Mouse (Mus musculus) ES-E14 (cell line): ENCODE results near the gene Rrm1. TPM values are rescaled to one million over a fixed set of nuclear protein-coding genes. Genes with fewer than 3 reads are reported as not detected.
"Not testable (repeated sequence)": the region's sequence is repeated elsewhere in the genome, so short reads cannot be mapped to it uniquely, and the experiment has no call there.

Experiments
- DNase-seq: peaks from one replicate; pipeline ENCODE4 v3.0.0-alpha.2; 2013; ENCODE audit warnings: low read depth, low spot score
- H3K27ac ChIP-seq: 2 replicates; pipeline ENCODE4 v1.5.1; 2012; ENCODE audit warnings: low read depth, mild to moderate bottlenecking, low read length, moderate library complexity, mixed read lengths; ENCODE audit not compliant: poor library complexity, insufficient read depth, severe bottlenecking
- H3K36me3 ChIP-seq: 2 replicates; pipeline ENCODE4 v1.6.1; 2012; ENCODE audit warnings: mild to moderate bottlenecking, low read length, moderate library complexity, mixed read lengths; ENCODE audit not compliant: control insufficient read depth, poor library complexity, insufficient read depth, severe bottlenecking
- H3K4me1 ChIP-seq, 2 experiments: fragments of 150-350 bp in 1 of 2; sonication (generic) in 1 of 2; 2 replicates each; pipeline ENCODE4 v1.6.1; 2012; ENCODE audit warnings: low read length in 2 of 2, mild to moderate bottlenecking in 1 of 2, mixed read lengths in 1 of 2; ENCODE audit not compliant: control insufficient read depth in 2 of 2, insufficient read depth in 2 of 2, poor library complexity in 1 of 2
- H3K4me3 ChIP-seq, 2 experiments: fragments of 150-350 bp in 1 of 2; sonication (generic) in 1 of 2; 2 replicates each; pipeline ENCODE4 v1.5.1; 2012; ENCODE audit warnings: low read length in 2 of 2, low read depth in 1 of 2, mild to moderate bottlenecking in 1 of 2, mixed read lengths in 1 of 2; ENCODE audit not compliant: insufficient read depth in 1 of 2, poor library complexity in 1 of 2, severe bottlenecking in 1 of 2
- H3K9ac ChIP-seq: 2 replicates; pipeline ENCODE4 v1.6.1; 2012; ENCODE audit warnings: low read depth, mild to moderate bottlenecking, low read length, mixed read lengths; ENCODE audit not compliant: poor library complexity, insufficient read depth, severe bottlenecking
- H3K9me3 ChIP-seq: fragments of 150-350 bp; sonication (generic); 2 replicates; pipeline ENCODE4 v1.6.1; 2012; ENCODE audit warnings: low read depth, mild to moderate bottlenecking, low read length; ENCODE audit not compliant: control insufficient read depth, insufficient read depth
- CHD2 ChIP-seq: IDR thresholded peaks from 2 replicates; pipeline ENCODE4 v1.6.1; 2014; ENCODE audit warnings: mild to moderate bottlenecking, low read depth, low read length, inconsistent platforms
- HCFC1 ChIP-seq: IDR thresholded peaks from 2 replicates; pipeline ENCODE4 v1.6.1; 2012; ENCODE audit warnings: low read length, inconsistent platforms, borderline replicate concordance; ENCODE audit not compliant: insufficient read depth
- MAFK ChIP-seq: IDR thresholded peaks from 2 replicates; pipeline ENCODE4 v1.6.1; 2014; ENCODE audit warnings: mild to moderate bottlenecking, low read depth, low read length, inconsistent platforms; ENCODE audit not compliant: insufficient read depth
- ZC3H11A ChIP-seq: IDR thresholded peaks from 2 replicates; pipeline ENCODE4 v1.6.1; 2012; ENCODE audit warnings: low read depth, mild to moderate bottlenecking, inconsistent platforms, low read length, borderline replicate concordance
- ZNF384 ChIP-seq: IDR thresholded peaks from 2 replicates; pipeline ENCODE4 v1.6.1; 2012; ENCODE audit warnings: low read depth, low read length, inconsistent platforms
- in situ Hi-C, 2 experiments: fragments of 600-800 bp; cut with MboI; formaldehyde crosslinking; loops; one replicate each; pipeline ENCODE4 v1.15.1; 2025; ENCODE audit warnings: low sequenced_read_pairs in 2 of 2, inconsistent platforms in 1 of 2; ENCODE audit not compliant: unreplicated experiment in 2 of 2
- total RNA-seq: library from RNA; depleted of rRNA; stranded (reverse); fragments of 300-350 nt; gene quantifications from 2 replicates; pipeline ENCODE4 v1.2.3, GENCODE M21; 2012

The Rrm1 gene
- total RNA-seq, 1 experiment, result 109 TPM

- no peak for TF ChIP-seq HCFC1
- no peak within 1 kb of the TSS for H3K4me3 ChIP-seq
- no peak for DNase-seq
- in situ Hi-C loops, result no loop called here
- peaks cover 2% of the 10 kb centered on the region; the same call in 1 of the 2 replicates for H3K36me3 ChIP-seq
- H3K9ac ChIP-seq, result no peak within 1 kb of the TSS
- H3K4me1 ChIP-seq, result peaks cover 8 to 10% of the 10 kb centered on the region in 2 experiments; a peak in 3 of 4 replicates
- no peaks in the 10 kb centered on the region for H3K9me3 ChIP-seq
- H3K27ac ChIP-seq, result no peak within 1 kb of the TSS
These were observed 40.1 kb downstream of the Rrm1 start, which contains the start of gene Olfr543 for GRCm38 (mm10) chr7:102481579-102481978. Gene Olfr543 (minus strand): TSS chr7:102481679.

GRCm38 (mm10) chr7:102483665-102484064 lies 42.2 kb downstream of the Rrm1 start:
- H3K9me3 ChIP-seq, result no peaks in the 10 kb centered on the region
- no peak for TF ChIP-seq ZC3H11A
- TF ChIP-seq ZNF384, result no peak
- TF ChIP-seq MAFK, result no peak
- peaks cover 5 to 7% of the 10 kb centered on the region in 2 experiments; a peak in 2 of 4 replicates for H3K4me1 ChIP-seq
- no peaks in the 10 kb centered on the region for H3K36me3 ChIP-seq
- DNase-seq, result no peak
- in situ Hi-C loops, result no loop called here
- H3K27ac ChIP-seq, result no peak overlapping the region
- no peak overlapping the region for H3K4me3 ChIP-seq
- H3K9ac ChIP-seq, result no peak overlapping the region

GRCm38 (mm10) chr7:102484766-102485165 lies 43.3 kb downstream of the Rrm1 start:
- H3K36me3 ChIP-seq, result not testable (repeated sequence)

GRCm38 (mm10) chr7:102486105-102486504 lies 44.6 kb downstream of the Rrm1 start:
- Histone ChIP-seq H3K27ac (no peak overlapping the region), H3K36me3 (no peaks in the 10 kb centered on the region), H3K4me3 (no peak overlapping the region), H3K9me3 (no peaks in the 10 kb centered on the region), H3K9ac (no peak overlapping the region), H3K4me1 (no peaks in the 10 kb centered on the region)
- TF ChIP-seq CHD2 (no peak), HCFC1 (no peak)
- DNase-seq, result no peak
- in situ Hi-C loops, result no loop called here

More at GRCm38 (mm10) chr7:102484766-102485165, 43.3 kb downstream of the Rrm1 start:
- H3K9ac ChIP-seq, H3K9me3 ChIP-seq, H3K4me1 ChIP-seq, in situ Hi-C loops, H3K4me3 ChIP-seq, H3K27ac ChIP-seq, DNase-seq: not testable (repeated sequence)

GRCm38 (mm10) chr7:102488161-102488560 lies 46.7 kb downstream of the Rrm1 start, which contains the start of gene Olfr544:
Gene Olfr544 (minus strand): TSS chr7:102488313.
- no peak for TF ChIP-seq HCFC1
- TF ChIP-seq CHD2, result no peak
- TF ChIP-seq ZC3H11A, result no peak
- TF ChIP-seq MAFK, result no peak
- TF ChIP-seq ZNF384, result no peak
- Histone ChIP-seq H3K4me3 (no peak within 1 kb of the TSS), H3K27ac (no peak within 1 kb of the TSS), H3K4me1 (no peaks in the 10 kb centered on the region), H3K9me3 (no peaks in the 10 kb centered on the region), H3K36me3 (no peaks in the 10 kb centered on the region), H3K9ac (no peak within 1 kb of the TSS)
- no peak for DNase-seq
- in situ Hi-C loops, result no loop called here

- H3K9ac ChIP-seq, DNase-seq, H3K4me1 ChIP-seq, in situ Hi-C loops, H3K36me3 ChIP-seq, H3K27ac ChIP-seq, H3K9me3 ChIP-seq, H3K4me3 ChIP-seq: not testable (repeated sequence)
These were observed 52.9 kb downstream of the Rrm1 start for GRCm38 (mm10) chr7:102494416-102494815.
